Mouse (Mus musculus): Measurements from ENCODE around the gene Fam129c.

- TF ChIP-seq POLR2A (IDR thresholded peaks at IDR 0.05; ENCODE audit: borderline replicate concordance, low read depth, low read length) (no peak), CTCF (IDR thresholded peaks at IDR 0.05; ENCODE audit: low read depth, low read length) (no peak)
These were observed 22.4 kb upstream of the Fam129c start for GRCm38 (mm10) chr8:71575020-71575419.

Data from bone marrow macrophage, adult 2 months (primary cell).